Mouse (Mus musculus) small intestine, adult 2 months (tissue): ENCODE measurements at regions not wholly inside any gene's neighbourhood (a gene's known extent, or its start where the extent isn't known, plus 50 kb on each side); places are given as distances from the start of the nearest gene placed in this dataset.

Experiments
- H3K27ac ChIP-seq: fragments of 200-500 bp; 2 replicates; pipeline ENCODE4 v1.5.1; 2012; ENCODE audit warnings: low read depth, low read length, control low read depth, inconsistent platforms; ENCODE audit not compliant: insufficient read depth
- H3K27me3 ChIP-seq: fragments of 200-500 bp; 2 replicates; pipeline ENCODE4 v1.6.1; 2012; ENCODE audit warnings: mild to moderate bottlenecking, moderate library complexity, low read length, inconsistent platforms; ENCODE audit not compliant: control insufficient read depth, insufficient read depth
- H3K36me3 ChIP-seq: fragments of 200-500 bp; 2 replicates; pipeline ENCODE4 v1.6.1; 2012; ENCODE audit warnings: mild to moderate bottlenecking, low read length, control low read depth, inconsistent platforms; ENCODE audit not compliant: control insufficient read depth, insufficient read depth
- H3K4me1 ChIP-seq: fragments of 200-500 bp; 2 replicates; pipeline ENCODE4 v1.6.1; 2012; ENCODE audit warnings: low read length, inconsistent platforms, mixed read lengths; ENCODE audit not compliant: control insufficient read depth, insufficient read depth, insufficient read length
- H3K4me3 ChIP-seq: fragments of 200-500 bp; 2 replicates; pipeline ENCODE4 v1.5.1; 2012; ENCODE audit warnings: low read depth, mild to moderate bottlenecking, control low read depth, inconsistent platforms, low read length, moderate library complexity
- CTCF ChIP-seq: fragments of 200-500 bp; IDR thresholded peaks from 2 replicates; pipeline ENCODE4 v1.5.1; 2012; ENCODE audit warnings: low read depth, mild to moderate bottlenecking, control low read depth, inconsistent platforms, low read length, moderate library complexity, mixed read lengths; ENCODE audit not compliant: insufficient replicate concordance, insufficient read length; ENCODE audit errors: extremely low read depth
- POLR2A ChIP-seq: fragments of 200-500 bp; IDR thresholded peaks from 2 replicates; pipeline ENCODE4 v1.6.1; 2012; ENCODE audit warnings: low read depth, mild to moderate bottlenecking, control low read depth, inconsistent platforms, low read length, moderate library complexity
- WGBS: fragments of 180-500 bp; shearing (Covaris S2); methylation state at CpG from one replicate; pipeline ENCODE4 v1.1.7; 2018; 5-methylcytosine and 5-hydroxymethylcytosine counted together

DNA sequence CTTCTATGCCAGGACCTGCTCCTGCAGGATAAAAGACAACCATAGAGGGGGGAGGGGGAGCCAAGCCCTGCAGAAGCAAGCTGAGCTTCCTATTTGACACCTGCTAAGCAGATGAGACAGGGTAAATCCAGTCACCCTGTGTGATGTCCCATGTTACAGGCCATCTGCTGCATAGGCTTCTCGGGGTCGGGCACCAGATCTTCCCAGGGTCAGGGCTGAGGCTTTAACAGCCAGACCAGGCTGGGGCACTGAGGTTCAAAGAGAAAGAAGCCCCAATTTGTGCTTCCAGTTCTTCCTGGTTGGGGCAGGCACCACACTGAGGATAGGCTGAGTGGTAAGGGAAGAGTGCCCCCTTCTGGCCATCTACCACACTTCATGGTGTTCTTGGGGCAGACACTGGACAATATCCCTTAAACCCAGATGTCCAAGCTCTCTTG lies 332.5 kb downstream of the Prdm2 start:
- H3K27me3 ChIP-seq = no peaks in the 10 kb centered on the region
- 10% methylated on average over 2 of the region's 2 CpGs for WGBS
- H3K27ac ChIP-seq = no peak overlapping the region
- peaks cover 6% of the 10 kb centered on the region for H3K4me1 ChIP-seq
- H3K4me3 ChIP-seq = no peak overlapping the region
- H3K36me3 ChIP-seq = no peaks in the 10 kb centered on the region
- TF ChIP-seq CTCF (peak; percentile 80; the same call in 1 of the 2 replicates), POLR2A (no peak)

DNA sequence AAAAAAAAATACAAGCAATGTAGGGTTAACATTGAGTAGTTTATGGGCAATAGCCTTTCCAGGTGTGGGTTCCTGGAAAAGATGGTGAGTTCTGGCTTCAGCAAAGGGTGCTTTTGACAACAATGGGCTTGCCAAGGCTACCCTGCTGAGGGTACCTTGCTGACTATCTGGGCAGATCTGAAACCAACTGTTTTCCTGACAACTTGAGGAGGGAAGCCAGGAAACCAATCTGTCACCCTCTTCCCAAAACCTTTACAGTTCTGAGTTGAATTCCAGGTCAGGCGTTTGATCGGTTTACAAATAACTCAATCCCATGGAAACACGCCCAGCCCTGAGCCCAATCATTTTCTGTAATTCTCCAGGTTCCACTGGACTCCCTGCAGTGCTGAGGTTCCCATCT lies 336.6 kb downstream of the Prdm2 start:
- H3K4me1 ChIP-seq = peaks cover 7% of the 10 kb centered on the region; the same call in 1 of the 2 replicates
- no peak overlapping the region for H3K27ac ChIP-seq
- H3K4me3 ChIP-seq = no peak overlapping the region
- TF ChIP-seq POLR2A = no peak
- no peak for TF ChIP-seq CTCF
- H3K27me3 ChIP-seq = no peaks in the 10 kb centered on the region
- WGBS = 90% methylated on average over 3 of the region's 3 CpGs
- no peaks in the 10 kb centered on the region for H3K36me3 ChIP-seq

DNA sequence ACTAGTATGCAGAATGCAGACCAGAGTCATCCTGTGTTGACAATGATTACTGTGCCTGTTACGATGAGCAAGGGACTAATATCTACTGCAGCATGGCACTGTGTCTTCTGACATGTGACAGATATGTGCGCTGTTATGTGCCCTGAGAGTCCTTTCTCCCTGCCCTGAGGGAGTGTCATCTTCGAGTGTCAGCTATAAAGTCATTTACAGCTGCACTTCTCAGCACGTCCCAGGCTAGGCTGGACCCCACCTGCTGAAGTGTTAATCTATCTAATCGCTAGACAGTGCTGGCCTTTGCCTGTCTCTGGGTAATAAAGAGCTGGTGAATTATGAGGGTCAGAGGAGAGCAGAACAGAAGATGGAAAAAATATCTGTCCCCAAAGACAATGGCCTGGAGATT lies 337.7 kb downstream of the Prdm2 start:
- TF ChIP-seq POLR2A = no peak
- TF ChIP-seq CTCF = no peak
- H3K36me3 ChIP-seq = no peaks in the 10 kb centered on the region
- H3K27me3 ChIP-seq = no peaks in the 10 kb centered on the region
- H3K27ac ChIP-seq = no peak overlapping the region
- peaks cover 5% of the 10 kb centered on the region; the same call in 1 of the 2 replicates for H3K4me1 ChIP-seq
- 34% methylated on average over 5 of the region's 5 CpGs for WGBS
- H3K4me3 ChIP-seq = no peak overlapping the region

DNA sequence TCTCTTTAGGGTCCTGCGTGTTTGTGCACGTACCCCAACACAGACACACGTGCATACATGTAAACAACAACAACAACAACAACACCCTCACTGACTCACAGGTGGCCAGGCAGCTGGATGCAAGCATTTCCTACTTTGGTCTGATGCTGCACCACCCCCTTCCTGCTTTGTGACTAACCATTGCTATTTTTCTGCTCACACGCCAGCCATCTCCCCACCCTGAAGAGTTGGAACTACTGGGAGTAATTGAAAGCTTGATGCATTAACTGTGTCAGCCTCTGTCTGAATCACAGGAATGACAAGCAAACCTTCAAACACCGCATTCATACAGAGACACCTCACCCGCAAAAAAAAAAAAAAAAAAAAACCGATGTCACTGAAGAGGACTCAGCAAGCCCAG lies 346.5 kb downstream of the Prdm2 start:
- Histone ChIP-seq H3K4me3 (no peak overlapping the region), H3K27ac (no peak overlapping the region), H3K4me1 (peaks cover 2% of the 10 kb centered on the region), H3K36me3 (no peaks in the 10 kb centered on the region), H3K27me3 (no peaks in the 10 kb centered on the region)
- WGBS = 88% methylated on average over 7 of the region's 7 CpGs
- TF ChIP-seq CTCF (no peak), POLR2A (no peak)

DNA sequence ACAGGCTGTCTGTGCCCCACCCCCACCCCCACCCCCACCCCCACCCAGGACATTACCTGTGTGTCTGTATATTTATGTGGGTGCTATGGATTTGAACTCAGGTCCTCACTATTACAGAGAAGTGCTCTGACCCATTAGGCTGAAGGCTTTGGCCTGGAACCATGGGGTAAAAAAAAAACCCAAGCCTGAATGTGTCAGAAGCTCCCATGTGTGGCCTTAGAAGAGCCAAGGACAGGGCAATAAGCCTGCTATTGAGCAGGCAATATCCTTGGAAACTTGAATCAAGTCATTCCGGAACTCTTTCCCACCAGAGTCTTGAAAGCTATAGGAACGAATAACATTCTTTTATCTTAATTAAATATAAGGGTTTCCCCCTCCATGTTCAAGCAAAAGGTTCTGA lies 347.2 kb downstream of the Prdm2 start:
- Histone ChIP-seq H3K27ac (no peak overlapping the region), H3K27me3 (no peaks in the 10 kb centered on the region)
- 85% methylated on average over 2 of the region's 2 CpGs for WGBS

DNA sequence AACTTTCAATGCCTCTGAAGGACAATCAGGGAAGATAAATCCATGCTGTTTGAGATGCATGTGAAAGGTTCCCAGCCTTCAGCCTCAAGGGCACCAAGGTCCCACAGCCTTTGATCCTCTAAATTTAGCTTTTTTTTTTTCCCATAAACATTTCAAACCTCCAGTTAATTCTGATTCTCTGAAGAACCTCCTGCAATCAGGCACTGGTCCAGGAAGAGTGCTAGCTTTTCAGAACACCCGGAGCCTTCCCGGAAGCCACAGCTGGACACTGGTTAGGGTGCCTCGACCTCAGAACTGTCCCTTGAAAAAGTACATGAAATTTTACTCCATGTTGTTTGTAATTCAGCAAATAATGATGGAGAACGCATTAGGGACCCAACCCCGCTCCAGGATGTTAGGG lies 348.9 kb downstream of the Prdm2 start:
- Histone ChIP-seq H3K27me3 (no peaks in the 10 kb centered on the region), H3K36me3 (no peaks in the 10 kb centered on the region), H3K4me1 (peaks cover 2% of the 10 kb centered on the region), H3K4me3 (no peak overlapping the region), H3K27ac (no peak overlapping the region)
- TF ChIP-seq POLR2A = no peak
- TF ChIP-seq CTCF = no peak
- 76% methylated on average over 5 of the region's 5 CpGs for WGBS

More for the DNA sequence above, 347.2 kb downstream of the Prdm2 start:
- Histone ChIP-seq H3K36me3 (no peaks in the 10 kb centered on the region), H3K4me1 (peaks cover 2% of the 10 kb centered on the region), H3K4me3 (no peak overlapping the region)
- no peak for TF ChIP-seq POLR2A
- TF ChIP-seq CTCF = no peak

DNA sequence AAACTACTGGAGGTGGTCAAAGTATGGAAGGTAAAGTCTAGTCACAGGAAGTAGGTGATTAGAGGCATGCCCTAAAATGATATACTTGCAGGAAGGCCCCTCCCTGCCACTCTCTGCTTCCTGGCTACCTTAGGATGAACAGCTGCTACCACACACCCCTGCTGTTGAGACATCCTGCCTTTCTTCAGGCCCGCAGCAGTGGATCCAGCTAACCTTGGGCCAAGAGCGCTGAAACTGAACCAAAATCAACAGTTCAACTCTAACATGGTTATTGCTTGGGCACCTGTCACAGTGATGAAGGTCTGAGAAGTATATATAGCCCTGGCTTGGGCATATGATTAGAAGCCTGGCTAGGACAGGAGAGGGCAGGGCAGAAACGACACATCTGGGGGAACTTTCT lies 352.4 kb downstream of the Prdm2 start:
- WGBS = 70% methylated on average over 3 of the region's 3 CpGs
- no peak overlapping the region for H3K27ac ChIP-seq
- no peak overlapping the region for H3K4me3 ChIP-seq
- peaks cover 2% of the 10 kb centered on the region for H3K4me1 ChIP-seq
- no peaks in the 10 kb centered on the region for H3K27me3 ChIP-seq
- no peaks in the 10 kb centered on the region for H3K36me3 ChIP-seq
- no peak for TF ChIP-seq POLR2A
- TF ChIP-seq CTCF = no peak

DNA sequence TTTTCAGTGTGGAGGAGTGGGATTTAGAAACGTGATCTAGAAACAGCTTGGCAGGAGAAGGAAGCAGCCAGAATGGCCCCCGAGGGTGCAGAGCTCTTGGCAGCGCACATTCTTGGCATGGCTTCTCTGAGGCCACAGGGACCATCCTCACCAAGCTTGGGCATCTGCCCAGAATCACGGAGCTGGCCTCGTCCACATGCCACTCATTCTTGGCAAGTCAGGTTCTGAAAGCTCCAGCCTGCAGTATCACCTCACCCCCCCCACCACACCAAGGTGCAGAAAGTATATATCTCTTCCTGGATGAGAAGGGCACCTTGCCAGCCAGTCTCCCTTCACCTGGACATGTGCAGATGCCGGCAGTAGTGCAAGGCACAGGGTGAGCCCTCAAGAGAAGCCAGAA lies 356.2 kb downstream of the Prdm2 start:
- H3K27ac ChIP-seq = no peak overlapping the region
- WGBS = 21% methylated on average over 6 of the region's 6 CpGs
- no peaks in the 10 kb centered on the region; the same call in 1 of the 2 replicates for H3K4me1 ChIP-seq
- no peaks in the 10 kb centered on the region for H3K27me3 ChIP-seq
- no peak for TF ChIP-seq POLR2A
- TF ChIP-seq CTCF = no peak
- H3K36me3 ChIP-seq = no peaks in the 10 kb centered on the region
- no peak overlapping the region for H3K4me3 ChIP-seq
